Mouse (Mus musculus): ENCODE measurements at regions not wholly inside any gene's neighbourhood (a gene's known extent, or its start where the extent isn't known, plus 50 kb on each side); places are given as distances from the start of the nearest gene placed in this dataset.

GRCm38 (mm10) chr5:125843259-125843658 is 311.7 kb downstream of the Tmem132b start:
- no peak overlapping the region for H3K4me3 ChIP-seq
- H3K27ac ChIP-seq = no peak overlapping the region
- no peak for DNase-seq
- intact Hi-C loops (cut with DNase I) = no loop called here
- TF ChIP-seq CTCF (IDR thresholded peaks at IDR 0.05) = no peak

GRCm38 (mm10) chr5:125849722-125850121 is 318.1 kb downstream of the Tmem132b start:
- intact Hi-C loops (cut with DNase I) = no loop called here

GRCm38 (mm10) chr5:125876296-125876695 is 344.7 kb downstream of the Tmem132b start:
- Histone ChIP-seq H3K4me3 (no peak overlapping the region), H3K27ac (no peak overlapping the region)
- DNase-seq = peak; percentile 34
- intact Hi-C loops (cut with DNase I) = no loop called here
- no peak for TF ChIP-seq CTCF (IDR thresholded peaks at IDR 0.05)

More at GRCm38 (mm10) chr5:125849722-125850121, 318.1 kb downstream of the Tmem132b start:
- no peak overlapping the region for H3K27ac ChIP-seq
- no peak overlapping the region for H3K4me3 ChIP-seq
- no peak for DNase-seq
- TF ChIP-seq CTCF (IDR thresholded peaks at IDR 0.05) = no peak

GRCm38 (mm10) chr5:125888840-125889239 is 357.3 kb downstream of the Tmem132b start:
- no peak for DNase-seq
- no peak for TF ChIP-seq CTCF (IDR thresholded peaks at IDR 0.05)
- intact Hi-C loops (cut with DNase I) = no loop called here
- Histone ChIP-seq H3K27ac (no peak overlapping the region), H3K4me3 (no peak overlapping the region)

GRCm38 (mm10) chr5:125893864-125894263 is 362.3 kb downstream of the Tmem132b start:
- intact Hi-C loops (cut with DNase I) = no loop called here
- no peak for DNase-seq
- Histone ChIP-seq H3K27ac (no peak overlapping the region), H3K4me3 (no peak overlapping the region)
- TF ChIP-seq CTCF (IDR thresholded peaks at IDR 0.05) = no peak

- TF ChIP-seq CTCF (IDR thresholded peaks at IDR 0.05) = no peak
- Histone ChIP-seq H3K27ac (no peak overlapping the region), H3K4me3 (no peak overlapping the region)
- no peak for DNase-seq
- intact Hi-C loops (cut with DNase I) = no loop called here
These were observed 370.5 kb downstream of the Tmem132b start for GRCm38 (mm10) chr5:125902038-125902437.

GRCm38 (mm10) chr5:125904426-125904825 is 372.9 kb downstream of the Tmem132b start:
- H3K27ac ChIP-seq = no peak overlapping the region
- intact Hi-C loops (cut with DNase I) = no loop called here
- no peak for TF ChIP-seq CTCF (IDR thresholded peaks at IDR 0.05)
- H3K4me3 ChIP-seq = no peak overlapping the region
- no peak for DNase-seq

- H3K4me3 ChIP-seq = no peak overlapping the region
- no peak for DNase-seq
- intact Hi-C loops (cut with DNase I) = no loop called here
- H3K27ac ChIP-seq = no peak overlapping the region
- no peak for TF ChIP-seq CTCF (IDR thresholded peaks at IDR 0.05)
These were observed 375.8 kb downstream of the Tmem132b start for GRCm38 (mm10) chr5:125907332-125907731.

GRCm38 (mm10) chr5:125907909-125908308 is 376.3 kb downstream of the Tmem132b start:
- DNase-seq = no peak
- no peak for TF ChIP-seq CTCF (IDR thresholded peaks at IDR 0.05)
- Histone ChIP-seq H3K27ac (no peak overlapping the region), H3K4me3 (no peak overlapping the region)
- intact Hi-C loops (cut with DNase I) = no loop called here

- DNase-seq = no peak
- intact Hi-C loops (cut with DNase I) = no loop called here
- no peak overlapping the region for H3K4me3 ChIP-seq
- H3K27ac ChIP-seq = no peak overlapping the region
- no peak for TF ChIP-seq CTCF (IDR thresholded peaks at IDR 0.05)
These were observed 384.3 kb downstream of the Tmem132b start for GRCm38 (mm10) chr5:125915857-125916256.

GRCm38 (mm10) chr5:125920965-125921364 is 389.4 kb downstream of the Tmem132b start:
- H3K27ac ChIP-seq = no peak overlapping the region
- no peak overlapping the region for H3K4me3 ChIP-seq
- intact Hi-C loops (cut with DNase I) = no loop called here

GRCm38 (mm10) chr5:125925856-125926497 is 394.4 kb downstream of the Tmem132b start:
- no peak overlapping the region for H3K4me3 ChIP-seq
- intact Hi-C loops (cut with DNase I) = no loop called here
- no peak for TF ChIP-seq CTCF (IDR thresholded peaks at IDR 0.05)
- no peak for DNase-seq
- no peak overlapping the region for H3K27ac ChIP-seq

More at GRCm38 (mm10) chr5:125920965-125921364, 389.4 kb downstream of the Tmem132b start:
- no peak for DNase-seq
- no peak for TF ChIP-seq CTCF (IDR thresholded peaks at IDR 0.05)

- intact Hi-C loops (cut with DNase I) = no loop called here
- no peak overlapping the region for H3K4me3 ChIP-seq
- no peak for TF ChIP-seq CTCF (IDR thresholded peaks at IDR 0.05)
- no peak for DNase-seq
- H3K27ac ChIP-seq = no peak overlapping the region
These were observed 399.9 kb downstream of the Tmem132b start for GRCm38 (mm10) chr5:125931502-125931901.

- no peak for TF ChIP-seq CTCF (IDR thresholded peaks at IDR 0.05)
These were observed 407.8 kb downstream of the Tmem132b start for GRCm38 (mm10) chr5:125939416-125939815.

More at GRCm38 (mm10) chr5:125939416-125939815, 407.8 kb downstream of the Tmem132b start:
- Histone ChIP-seq H3K4me3 (no peak overlapping the region), H3K27ac (no peak overlapping the region)
- DNase-seq = no peak
- intact Hi-C loops (cut with DNase I) = no loop called here
